Mouse (Mus musculus) T-helper 17 cell (primary cell): ENCODE results near the gene Nfia.

Experiments used
- in situ Hi-C, 2 experiments: fragments of 300-600 bp; cut with MboI, MseI; formaldehyde crosslinking; loops; 1 replicate in 1 of 2; 2 replicates in 1 of 2; pipeline ENCODE4 v1.15.1; 2025; ENCODE audit warnings: high pct_unique_total_duplicates in 2 of 2

Gene Nfia

GRCm38 (mm10) chr4:97860791-97861344, 88.3 kb downstream of the Nfia start:
- in situ Hi-C loops: no loop called here

GRCm38 (mm10) chr4:97862379-97862778, 89.8 kb downstream of the Nfia start:
- in situ Hi-C loops: no loop called here

- in situ Hi-C loops: no loop called here
These were observed 91.7 kb downstream of the Nfia start for GRCm38 (mm10) chr4:97864276-97864675.

GRCm38 (mm10) chr4:97865410-97865953, 92.9 kb downstream of the Nfia start:
- in situ Hi-C loops: no loop called here

- in situ Hi-C loops: no loop called here
These were observed 93.9 kb downstream of the Nfia start for GRCm38 (mm10) chr4:97866463-97866862.

- in situ Hi-C loops: no loop called here
These were observed 95.9 kb downstream of the Nfia start for GRCm38 (mm10) chr4:97868307-97868937.

GRCm38 (mm10) chr4:97868938-97869440, 96.5 kb downstream of the Nfia start:
- in situ Hi-C loops: no loop called here

GRCm38 (mm10) chr4:97869451-97869850, 96.9 kb downstream of the Nfia start:
- in situ Hi-C loops: no loop called here

- in situ Hi-C loops: no loop called here
These were observed 99.4 kb downstream of the Nfia start for GRCm38 (mm10) chr4:97871770-97872439.

- in situ Hi-C loops: no loop called here
These were observed 102.4 kb downstream of the Nfia start for GRCm38 (mm10) chr4:97874916-97875315.

- in situ Hi-C loops: no loop called here
These were observed 103.4 kb downstream of the Nfia start for GRCm38 (mm10) chr4:97875901-97876300.

GRCm38 (mm10) chr4:97879696-97880095, 107.2 kb downstream of the Nfia start:
- in situ Hi-C loops: loop anchor here in 1 of 2 experiments (10.0 kb wide), 1 partner anchor 835 kb away; no protein-coding TSS in a partner anchor

- in situ Hi-C loops: loop anchor here in 1 of 2 experiments (10.0 kb wide), 1 partner anchor 836 kb away; no protein-coding TSS in a partner anchor
These were observed 107.9 kb downstream of the Nfia start for GRCm38 (mm10) chr4:97880120-97881055.

- in situ Hi-C loops: loop anchor here in 1 of 2 experiments (10.0 kb wide), 1 partner anchor 841 kb away; no protein-coding TSS in a partner anchor
These were observed 113.0 kb downstream of the Nfia start for GRCm38 (mm10) chr4:97885574-97885973.

- in situ Hi-C loops: loop anchor here in 1 of 2 experiments (10.0 kb wide), 1 partner anchor 841 kb away; no protein-coding TSS in a partner anchor
These were observed 113.7 kb downstream of the Nfia start for GRCm38 (mm10) chr4:97886220-97886619.

- in situ Hi-C loops: loop anchor here in 1 of 2 experiments (10.0 kb wide), 1 partner anchor 842 kb away; no protein-coding TSS in a partner anchor
These were observed 114.7 kb downstream of the Nfia start for GRCm38 (mm10) chr4:97887228-97887627.

GRCm38 (mm10) chr4:97891063-97891462, 118.5 kb downstream of the Nfia start:
- in situ Hi-C loops: no loop called here

GRCm38 (mm10) chr4:97891611-97892010, 119.1 kb downstream of the Nfia start:
- in situ Hi-C loops: no loop called here

- in situ Hi-C loops: no loop called here
These were observed 121.7 kb downstream of the Nfia start for GRCm38 (mm10) chr4:97893915-97894884.

GRCm38 (mm10) chr4:97895940-97896339, 123.4 kb downstream of the Nfia start:
- in situ Hi-C loops: no loop called here
